Mouse (Mus musculus) large intestine, adult 2 months (tissue): ENCODE measurements around the gene Tab1. TPM values are rescaled to one million over a fixed set of nuclear protein-coding genes. Genes with fewer than 3 reads are reported as not detected.
A peak's percentile ranks its signal among the peaks of the same experiment; 100 is the strongest.

Source experiments
- DNase-seq: peaks from one replicate; pipeline ENCODE4 v3.0.0-alpha.2; 2012; ENCODE audit warnings: low read depth, low spot score
- WGBS: fragments of 180-500 bp; shearing (Covaris S2); methylation state at CpG from one replicate; pipeline ENCODE4 v1.1.7; 2018; 5-methylcytosine and 5-hydroxymethylcytosine counted together
- polyA plus RNA-seq: library from polyadenylated mRNA; depleted of rRNA; stranded (reverse); fragments of >200 nt; gene quantifications from 2 replicates; pipeline ENCODE4 v1.2.3, GENCODE M21; 2012

Gene Tab1
- polyA plus RNA-seq, 1 experiment, result 26.9 TPM

DNA sequence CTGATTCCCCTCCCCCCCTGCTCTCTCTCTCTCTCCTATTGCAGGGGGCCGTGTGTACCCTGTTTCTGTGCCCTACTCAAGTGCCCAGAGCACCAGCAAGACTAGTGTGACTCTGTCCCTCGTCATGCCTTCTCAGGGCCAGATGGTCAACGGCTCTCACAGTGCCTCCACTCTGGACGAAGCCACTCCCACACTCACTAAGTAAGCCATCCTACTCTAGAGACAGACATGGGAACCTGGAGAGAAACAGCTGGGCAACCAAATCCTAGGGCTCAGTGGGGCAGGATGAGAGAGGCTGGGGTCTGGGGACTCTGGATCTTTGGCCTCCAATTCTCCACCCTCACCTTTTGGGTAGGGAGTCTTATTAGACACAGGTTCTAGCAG, 25.8 kb downstream of the Tab1 start:
- DNase-seq, result no peak
- 27% methylated on average over 4 of the region's 4 CpGs for WGBS

- DNase-seq, result peak; percentile 87
- WGBS, result 22% methylated on average over 8 of the region's 8 CpGs
These were observed 26.5 kb downstream of the Tab1 start for GRCm38 (mm10) chr15:80159286-80159901.

DNA sequence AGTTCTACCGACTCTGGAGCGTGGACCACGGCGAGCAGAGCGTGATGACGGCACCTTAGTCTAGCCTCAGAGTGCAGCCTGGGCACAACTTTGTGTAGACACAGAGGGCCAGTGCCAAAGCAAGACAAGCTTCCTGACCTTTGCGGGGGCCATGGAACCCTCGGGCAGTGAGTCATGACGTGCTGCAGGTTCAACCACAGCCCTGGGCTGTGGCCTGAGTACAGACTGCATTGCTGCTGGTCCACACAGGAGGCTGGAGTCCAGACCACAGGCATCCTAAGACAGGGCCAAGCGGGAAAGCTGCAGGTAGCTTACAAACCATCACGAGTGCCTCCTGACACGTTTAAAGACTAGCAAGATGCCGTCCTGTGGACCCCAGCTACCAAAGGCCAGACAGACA, 27.3 kb downstream of the Tab1 start:
- WGBS, result 59% methylated on average over 13 of the region's 13 CpGs
- DNase-seq, result no peak

DNA sequence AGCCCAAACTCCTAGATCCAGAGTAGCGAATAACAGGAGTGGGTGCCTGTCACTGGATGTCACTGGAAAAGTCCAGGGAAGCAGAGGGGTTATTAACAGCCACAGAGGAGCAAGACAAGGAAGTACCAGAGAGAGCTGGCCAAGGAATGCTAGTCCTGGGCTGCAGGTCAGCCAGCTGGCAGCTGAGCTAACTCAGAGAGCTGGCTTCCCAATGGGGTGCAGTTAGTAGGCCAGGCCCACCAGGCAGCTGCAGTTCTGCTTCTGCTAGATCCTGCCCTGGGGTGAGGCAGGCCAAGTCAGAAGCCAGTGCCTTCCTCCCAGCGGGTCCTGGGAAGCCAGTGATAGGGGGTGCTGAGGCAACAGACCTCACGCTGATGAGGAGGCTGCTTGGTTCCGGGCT, 27.8 kb downstream of the Tab1 start:
- DNase-seq, result no peak
- 75% methylated on average over 4 of the region's 4 CpGs for WGBS

DNA sequence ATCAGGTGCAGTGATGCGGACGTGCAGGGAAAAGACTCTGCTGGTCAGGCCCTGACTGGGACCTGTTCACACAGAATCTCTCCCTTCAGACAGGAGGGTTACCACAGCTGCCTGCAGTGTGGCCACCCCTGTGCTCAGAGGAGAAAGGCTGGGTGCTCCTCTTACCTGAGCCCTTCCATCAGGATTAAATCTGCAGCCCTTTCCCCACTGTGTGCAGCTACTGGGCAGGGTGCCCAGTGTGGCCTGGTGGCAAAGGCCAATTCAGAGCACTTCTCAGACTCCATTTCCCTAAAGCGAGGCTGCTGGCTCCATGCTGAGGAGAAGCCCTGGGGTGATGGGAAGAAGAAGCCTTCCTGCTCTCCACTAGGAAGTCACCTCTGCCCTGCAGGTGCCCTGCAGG, 28.3 kb downstream of the Tab1 start:
- no peak for DNase-seq
- WGBS, result 72% methylated on average over 3 of the region's 3 CpGs

- DNase-seq, result no peak
- WGBS, result 86% methylated on average over 4 of the region's 4 CpGs
These were observed 29.6 kb downstream of the Tab1 start for GRCm38 (mm10) chr15:80162401-80162964.

- 77% methylated on average over 11 of the region's 11 CpGs for WGBS
- no peak for DNase-seq
These were observed 30.3 kb downstream of the Tab1 start for GRCm38 (mm10) chr15:80163274-80163673.

DNA sequence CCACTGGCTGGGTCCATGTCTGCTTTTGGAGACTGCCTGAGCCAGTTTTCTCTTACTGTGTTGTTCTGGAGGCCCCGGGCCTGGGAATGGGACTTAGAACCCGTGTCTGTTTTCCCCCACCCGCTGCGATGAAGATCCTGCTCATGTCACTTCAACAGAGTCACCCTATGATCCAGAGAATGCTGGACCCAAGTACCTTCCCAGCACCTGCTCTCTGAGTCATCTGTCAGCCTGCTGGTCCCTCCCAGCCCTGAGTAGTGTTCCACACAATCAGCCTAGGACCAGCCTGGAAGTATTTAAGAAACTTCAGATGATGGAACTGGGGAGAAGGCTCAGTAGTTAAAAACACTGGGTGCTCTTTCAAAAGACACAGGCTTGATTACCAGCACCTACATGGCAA, 30.8 kb downstream of the Tab1 start:
- WGBS, result 62% methylated on average over 4 of the region's 4 CpGs
- no peak for DNase-seq

DNA sequence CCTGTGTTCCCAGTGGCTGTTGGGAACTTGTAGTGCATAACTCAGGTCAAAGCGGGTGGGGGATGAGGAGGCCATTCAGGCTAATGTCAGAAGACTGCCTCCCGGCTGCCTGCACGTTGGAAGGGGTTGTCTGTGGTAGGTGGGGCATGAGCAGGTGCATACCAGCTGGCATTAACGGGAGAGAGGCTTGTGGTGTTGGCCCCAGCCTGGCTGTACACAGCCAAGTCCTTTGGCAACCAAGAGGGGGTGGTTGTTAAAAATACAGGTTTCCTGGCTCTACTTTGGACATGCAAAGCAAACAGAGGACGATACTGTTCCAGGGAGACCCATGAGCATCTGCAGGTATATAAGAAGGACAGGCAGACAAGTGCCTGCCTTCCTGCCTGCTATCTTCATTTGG, 32.5 kb downstream of the Tab1 start:
- DNase-seq, result no peak
- WGBS, result 15% methylated on average over 5 of the region's 5 CpGs

DNA sequence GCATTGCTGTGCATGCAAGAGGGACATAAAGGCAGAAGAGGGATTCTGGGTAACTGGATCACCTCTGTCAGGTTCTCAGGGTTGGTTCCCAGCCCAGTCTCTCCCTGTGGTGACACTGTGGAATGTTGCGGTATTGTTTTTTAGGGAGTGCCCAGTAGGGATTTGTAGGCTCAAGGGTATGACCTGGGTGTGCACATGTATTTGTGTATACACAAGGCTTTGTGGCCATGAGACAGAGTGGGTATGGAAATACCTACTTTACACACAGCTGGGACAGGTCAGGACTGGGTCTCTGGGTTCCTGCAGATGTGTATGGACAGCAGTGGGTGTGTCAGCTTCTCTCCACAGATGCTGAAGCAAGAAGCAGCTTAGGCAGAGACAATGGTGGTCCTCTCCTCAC, 36.6 kb downstream of the Tab1 start:
- 56% methylated on average over 1 of the region's 1 CpGs for WGBS
- no peak for DNase-seq

DNA sequence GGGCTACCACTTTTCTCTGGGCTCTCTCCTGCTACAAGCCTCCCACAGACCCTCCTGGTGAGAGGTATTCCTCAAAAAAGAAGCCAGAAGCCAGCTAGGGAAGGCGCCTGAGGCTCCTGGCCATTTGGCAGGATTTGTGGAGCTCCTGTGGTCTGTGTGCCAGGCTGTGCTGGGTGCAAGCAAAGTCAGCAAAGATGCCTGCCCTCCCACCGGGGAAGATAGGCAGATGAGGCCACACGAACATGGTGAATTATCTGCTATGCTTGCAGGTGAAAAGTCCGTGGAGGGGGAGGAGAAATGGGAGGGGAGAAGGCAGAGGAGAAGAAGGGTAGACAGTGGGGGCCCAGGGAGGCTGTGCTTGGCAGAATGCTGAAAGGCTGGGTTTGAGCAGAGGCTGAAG, 37.4 kb downstream of the Tab1 start:
- DNase-seq, result no peak

GRCm38 (mm10) chr15:80171286-80171685, 38.4 kb downstream of the Tab1 start:
- 47% methylated on average over 8 of the region's 8 CpGs for WGBS
- DNase-seq, result no peak

More for the DNA sequence above, 37.4 kb downstream of the Tab1 start:
- WGBS, result 67% methylated on average over 4 of the region's 4 CpGs

DNA sequence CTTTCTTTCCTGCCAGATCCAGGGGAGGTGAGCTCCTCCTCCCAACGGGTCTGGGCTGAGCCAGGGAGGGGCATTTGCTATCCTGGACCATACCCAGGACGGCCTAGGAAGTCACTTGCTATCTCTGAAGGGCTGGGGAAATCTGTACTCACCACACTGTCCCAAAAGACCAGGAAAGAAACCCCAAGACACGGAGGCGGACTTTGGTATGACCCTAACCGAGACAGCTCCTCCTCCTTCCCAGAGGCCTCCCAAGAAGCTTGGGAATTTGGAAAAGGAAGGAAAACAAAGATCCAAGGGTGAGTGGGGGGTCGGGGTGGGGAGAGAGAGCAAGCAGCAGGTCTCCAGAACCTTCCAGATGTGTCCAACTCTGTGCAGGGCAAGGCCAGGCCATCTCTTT, 38.9 kb downstream of the Tab1 start:
- DNase-seq, result no peak
- WGBS, result 38% methylated on average over 6 of the region's 6 CpGs

DNA sequence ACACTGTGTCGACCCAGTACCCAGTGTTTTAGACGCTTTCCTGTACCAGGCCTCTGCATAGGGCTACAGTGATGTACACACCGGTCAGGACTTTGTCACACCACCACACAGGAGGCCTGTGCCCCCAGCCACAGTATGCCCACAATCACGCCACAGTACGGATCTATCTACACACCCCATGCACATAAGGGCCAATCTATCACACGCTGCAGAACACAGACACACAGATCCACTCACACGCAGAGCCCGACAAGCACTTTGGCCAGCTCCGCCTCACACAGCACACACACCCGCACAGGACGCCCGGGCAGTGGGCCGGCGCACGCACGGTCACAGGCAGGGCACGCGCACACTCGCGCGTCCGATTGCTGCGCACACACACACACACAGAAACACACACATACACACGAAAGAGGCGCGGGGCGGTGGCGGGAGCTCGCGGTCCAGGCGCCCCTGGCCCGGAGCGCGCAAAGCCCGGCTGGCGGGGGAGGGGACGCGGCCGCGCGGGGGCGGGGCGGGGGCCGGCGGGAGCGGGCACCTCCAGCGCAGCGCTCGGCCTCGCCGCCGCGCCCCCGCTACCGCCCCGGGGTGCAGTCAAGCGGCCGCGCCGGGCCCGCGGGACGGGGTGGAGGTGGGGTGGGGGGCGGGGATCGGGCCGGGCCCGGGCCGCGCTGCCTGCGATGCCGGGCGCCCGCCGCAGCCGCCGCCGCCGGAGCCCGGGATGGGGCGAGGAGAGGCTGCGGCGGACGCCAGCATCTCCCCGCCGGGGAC, 40.3 kb downstream of the Tab1 start, which contains the start of gene Mgat3:
Gene Mgat3, plus strand, starts transcription at position 721 of the 771 bp plus-strand sequence.
- DNase-seq, result no peak
- WGBS, result 5% methylated on average over 76 of the region's 85 CpGs

GRCm38 (mm10) chr15:80173781-80174597, 41.1 kb downstream of the Tab1 start:
- 7% methylated on average over 58 of the region's 60 CpGs for WGBS

GRCm38 (mm10) chr15:80174598-80174875, 41.6 kb downstream of the Tab1 start:
- 33% methylated on average over 5 of the region's 5 CpGs for WGBS

More at GRCm38 (mm10) chr15:80173781-80174597, 41.1 kb downstream of the Tab1 start:
- DNase-seq, result no peak

DNA sequence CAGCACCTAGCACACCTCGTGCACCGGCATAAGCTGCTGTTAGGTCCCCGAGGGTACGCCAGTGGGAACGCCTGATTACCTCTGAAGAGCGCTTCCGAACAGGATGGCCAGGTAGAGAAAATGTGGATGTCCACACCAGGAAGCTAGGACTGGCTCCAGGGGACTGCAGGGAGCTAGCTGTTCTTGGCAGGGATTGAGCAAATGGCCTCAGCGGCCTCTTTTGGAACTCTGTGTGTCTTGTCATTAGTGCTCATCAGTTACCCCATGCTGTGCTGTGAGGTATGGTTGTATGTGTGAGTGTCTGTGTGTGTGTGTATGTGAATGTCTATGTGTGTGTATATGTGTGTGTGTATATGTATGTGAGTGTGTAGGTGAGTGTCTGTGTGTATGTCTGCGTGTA, 42.4 kb downstream of the Tab1 start:
- WGBS, result 80% methylated on average over 9 of the region's 9 CpGs
- no peak for DNase-seq

More at GRCm38 (mm10) chr15:80174598-80174875, 41.6 kb downstream of the Tab1 start:
- no peak for DNase-seq

- DNase-seq, result no peak
- WGBS, result 57% methylated on average over 6 of the region's 6 CpGs
These were observed 42.8 kb downstream of the Tab1 start for GRCm38 (mm10) chr15:80175756-80176155.

GRCm38 (mm10) chr15:80181561-80181960, 48.6 kb downstream of the Tab1 start:
- 86% methylated on average over 7 of the region's 7 CpGs for WGBS

GRCm38 (mm10) chr15:80182072-80182700, 49.3 kb downstream of the Tab1 start:
- WGBS, result 86% methylated on average over 4 of the region's 4 CpGs
- DNase-seq, result no peak

More at GRCm38 (mm10) chr15:80181561-80181960, 48.6 kb downstream of the Tab1 start:
- no peak for DNase-seq
